25 mouse cellular contexts compared by ENCODE assay signal in the genomic region with DNA sequence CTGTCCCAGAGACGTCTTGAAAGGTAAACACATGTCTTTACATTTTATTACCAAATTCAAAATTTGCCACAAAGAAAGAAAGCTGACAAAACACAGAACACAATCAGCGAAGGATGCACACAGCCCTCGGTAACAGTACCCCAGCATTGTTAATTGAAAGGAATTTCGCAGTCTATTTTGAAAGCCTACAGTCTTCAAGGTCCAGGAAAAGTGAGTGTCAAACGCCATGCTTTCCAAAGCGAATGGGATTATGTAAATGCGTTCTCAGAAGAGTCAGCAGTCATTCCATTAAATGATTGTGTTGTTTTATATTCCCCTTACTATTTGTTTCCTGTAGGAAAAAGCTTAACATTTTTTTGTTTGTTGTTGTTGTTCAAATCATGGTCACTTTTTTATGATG.
DNase-seq lines count a peak whose midpoint lies in the region; ATAC-seq and TF ChIP-seq lines count a peak whose summit lies in the region.
"Had no signal": no experiment of that assay in that cellular context is flagged by ENCODE, and none has a peak within 500 bp of the region (broad histone marks: within the 10 kb centered on the region; RNA-seq: fewer than 3 reads in every experiment).

No protein-coding gene starts in this region.

- peak; percentile 10 for DNase-seq in embryonic facial prominence, embryonic 11.5 days (ENCODE audit: low spot score)
- no peak for DNase-seq in embryonic facial prominence, embryonic 10.5 days (ENCODE audit: low spot score)
- DNase-seq in midbrain, postnatal 0 days (ENCODE audit: low spot score), result no peak
- DNase-seq in R1 (ENCODE audit: low read depth, low spot score), result peak; percentile 16
- no peak for DNase-seq in embryo, embryonic 11 days
- DNase-seq: adrenal gland, adult 2 months; adrenal gland, postnatal 10 days; adrenal gland, postnatal 25 days; B cell, adult 2 months; cerebellum, adult 11-12 months; cerebellum, adult 2 months; cerebellum, adult 9-10 months; cerebellum, postnatal 10 days; cerebellum, postnatal 25 days; forebrain, postnatal 0 days had no signal

- no peaks in the 10 kb centered on the region for H3K36me3 ChIP-seq in embryonic facial prominence, embryonic 11.5 days (replicated peaks; ENCODE audit: control insufficient read depth, insufficient read depth, low read depth, low read length)
- no peaks in the 10 kb centered on the region for H3K36me3 ChIP-seq in embryonic facial prominence, embryonic 10.5 days (replicated peaks)
- H3K36me3 ChIP-seq in midbrain, embryonic 13.5 days, result no peaks in the 10 kb centered on the region
- H3K36me3 ChIP-seq in midbrain, postnatal 0 days (ENCODE audit: insufficient read depth, low read length), result no peaks in the 10 kb centered on the region
- no peaks in the 10 kb centered on the region for H3K36me3 ChIP-seq in midbrain, embryonic 15.5 days (replicated peaks)
- no peaks in the 10 kb centered on the region for H3K36me3 ChIP-seq in neural tube, embryonic 15.5 days
- H3K36me3 ChIP-seq: embryonic facial prominence, embryonic 12.5 days; forebrain, embryonic 15.5 days; G1E had no signal

- 25% methylated on average over 7 of the region's 7 CpGs for WGBS in embryonic facial prominence, embryonic 11.5 days
- 20% methylated on average over 7 of the region's 7 CpGs for WGBS in embryonic facial prominence, embryonic 10.5 days
- 8% methylated on average over 7 of the region's 7 CpGs for WGBS in midbrain, embryonic 13.5 days
- 10% methylated on average over 7 of the region's 7 CpGs for WGBS in midbrain, postnatal 0 days
- 6% methylated on average over 7 of the region's 7 CpGs for WGBS in midbrain, embryonic 15.5 days
- 28% methylated on average over 7 of the region's 7 CpGs for WGBS in neural tube, embryonic 15.5 days

- H3K9me3 ChIP-seq in embryonic facial prominence, embryonic 11.5 days (replicated peaks; ENCODE audit: control insufficient read depth, low read length), result no peaks in the 10 kb centered on the region
- no peaks in the 10 kb centered on the region for H3K9me3 ChIP-seq in embryonic facial prominence, embryonic 10.5 days
- H3K9me3 ChIP-seq in midbrain, embryonic 13.5 days, result no peaks in the 10 kb centered on the region
- H3K9me3 ChIP-seq in midbrain, postnatal 0 days (ENCODE audit: low read length), result no peaks in the 10 kb centered on the region
- no peaks in the 10 kb centered on the region for H3K9me3 ChIP-seq in midbrain, embryonic 15.5 days
- H3K9me3 ChIP-seq in neural tube, embryonic 15.5 days (replicated peaks), result no peaks in the 10 kb centered on the region
- H3K9me3 ChIP-seq: embryonic facial prominence, embryonic 12.5 days; forebrain, embryonic 13.5 days; forebrain, embryonic 15.5 days; G1E had no signal

- no peak overlapping the region for H3K9ac ChIP-seq in embryonic facial prominence, embryonic 11.5 days (replicated peaks; ENCODE audit: low read length)
- no peak overlapping the region for H3K9ac ChIP-seq in midbrain, embryonic 13.5 days (replicated peaks)
- no peak overlapping the region for H3K9ac ChIP-seq in midbrain, postnatal 0 days (replicated peaks; ENCODE audit: low read length, poor library complexity, severe bottlenecking)
- H3K9ac ChIP-seq in midbrain, embryonic 15.5 days, result no peak overlapping the region
- H3K9ac ChIP-seq in neural tube, embryonic 15.5 days (replicated peaks), result no peak overlapping the region
- H3K9ac ChIP-seq: embryonic facial prominence, embryonic 12.5 days; forebrain, embryonic 13.5 days; forebrain, embryonic 15.5 days; forebrain, postnatal 0 days had no signal

- no peak overlapping the region for H3K27ac ChIP-seq in embryonic facial prominence, embryonic 11.5 days (replicated peaks; ENCODE audit: low read depth, low read length)
- no peak overlapping the region for H3K27ac ChIP-seq in embryonic facial prominence, embryonic 10.5 days (replicated peaks)
- no peak overlapping the region for H3K27ac ChIP-seq in midbrain, embryonic 13.5 days
- no peak overlapping the region for H3K27ac ChIP-seq in midbrain, postnatal 0 days (ENCODE audit: low read depth, low read length)
- no peak overlapping the region for H3K27ac ChIP-seq in midbrain, embryonic 15.5 days
- no peak overlapping the region for H3K27ac ChIP-seq in neural tube, embryonic 15.5 days (replicated peaks)
- H3K27ac ChIP-seq: embryonic facial prominence, embryonic 12.5 days; forebrain, embryonic 13.5 days; forebrain, embryonic 15.5 days had no signal

- no peaks in the 10 kb centered on the region for H3K27me3 ChIP-seq in embryonic facial prominence, embryonic 11.5 days (ENCODE audit: control insufficient read depth, insufficient read depth, low read length)
- no peaks in the 10 kb centered on the region for H3K27me3 ChIP-seq in embryonic facial prominence, embryonic 10.5 days (replicated peaks; ENCODE audit: low read depth, poor library complexity, severe bottlenecking)
- H3K27me3 ChIP-seq in midbrain, embryonic 13.5 days, result no peaks in the 10 kb centered on the region
- H3K27me3 ChIP-seq in midbrain, postnatal 0 days (ENCODE audit: insufficient read depth, low read length), result no peaks in the 10 kb centered on the region
- H3K27me3 ChIP-seq in midbrain, embryonic 15.5 days (replicated peaks), result no peaks in the 10 kb centered on the region
- H3K27me3 ChIP-seq in neural tube, embryonic 15.5 days (replicated peaks), result no peaks in the 10 kb centered on the region
- H3K27me3 ChIP-seq: CH12.LX; embryonic facial prominence, embryonic 12.5 days; forebrain, embryonic 13.5 days; forebrain, embryonic 15.5 days had no signal

- no peak for TF ChIP-seq CTCF in midbrain, postnatal 0 days (IDR thresholded peaks at IDR 0.05)

- no peaks in the 10 kb centered on the region for H3K4me1 ChIP-seq in embryonic facial prominence, embryonic 11.5 days (ENCODE audit: control insufficient read depth, insufficient read depth, low read length)
- H3K4me1 ChIP-seq in embryonic facial prominence, embryonic 10.5 days, result no peaks in the 10 kb centered on the region
- H3K4me1 ChIP-seq in midbrain, embryonic 13.5 days (replicated peaks), result peaks cover 3% of the 10 kb centered on the region; the same call in 1 of the 2 replicates
- H3K4me1 ChIP-seq in midbrain, postnatal 0 days (ENCODE audit: insufficient read depth, low read length), result no peaks in the 10 kb centered on the region
- 0 out of 2 replicates have a peak, but pooled peaks cover 2% of the 10 kb centered on the region for H3K4me1 ChIP-seq in midbrain, embryonic 15.5 days
- H3K4me1 ChIP-seq in neural tube, embryonic 15.5 days, result no peaks in the 10 kb centered on the region
- H3K4me1 ChIP-seq: embryonic facial prominence, embryonic 12.5 days had no signal

- no peak overlapping the region for H3K4me3 ChIP-seq in embryonic facial prominence, embryonic 11.5 days (ENCODE audit: low read depth, low read length)
- no peak overlapping the region for H3K4me3 ChIP-seq in embryonic facial prominence, embryonic 10.5 days
- no peak overlapping the region for H3K4me3 ChIP-seq in midbrain, embryonic 13.5 days (replicated peaks)
- H3K4me3 ChIP-seq in midbrain, postnatal 0 days (ENCODE audit: low read depth, low read length), result no peak overlapping the region
- H3K4me3 ChIP-seq in midbrain, embryonic 15.5 days, result no peak overlapping the region
- no peak overlapping the region for H3K4me3 ChIP-seq in neural tube, embryonic 15.5 days (replicated peaks)
- H3K4me3 ChIP-seq: embryonic facial prominence, embryonic 12.5 days; forebrain, embryonic 13.5 days; forebrain, embryonic 15.5 days had no signal

- H3K4me2 ChIP-seq in embryonic facial prominence, embryonic 11.5 days (ENCODE audit: low read depth, low read length), result no peak overlapping the region
- peak overlapping the region; percentile 22; the same call in 1 of the 2 replicates for H3K4me2 ChIP-seq in midbrain, embryonic 13.5 days (replicated peaks)
- H3K4me2 ChIP-seq in midbrain, postnatal 0 days (ENCODE audit: low read depth, low read length, poor library complexity, severe bottlenecking), result no peak overlapping the region
- H3K4me2 ChIP-seq in midbrain, embryonic 15.5 days, result peak overlapping the region; percentile 20; the same call in 1 of the 2 replicates
- no peak overlapping the region for H3K4me2 ChIP-seq in neural tube, embryonic 15.5 days
- H3K4me2 ChIP-seq: embryonic facial prominence, embryonic 12.5 days; forebrain, embryonic 13.5 days; forebrain, embryonic 15.5 days had no signal

- no peak for ATAC-seq in embryonic facial prominence, embryonic 11.5 days (replicated peaks; ENCODE audit: insufficient number of reproducible peaks, low FRiP score, low TSS enrichment, low read depth)
- peak; percentile 53; the same call in 1 of the 2 replicates for ATAC-seq in midbrain, embryonic 13.5 days
- ATAC-seq in midbrain, postnatal 0 days (ENCODE audit: low FRiP score), result no peak
- ATAC-seq in midbrain, embryonic 15.5 days (replicated peaks), result 0 out of 2 replicates have a peak, but pooled peaks have one; percentile 37
- no peak for ATAC-seq in neural tube, embryonic 15.5 days (ENCODE audit: low FRiP score)
- ATAC-seq: CD4-positive, CD25-positive, alpha-beta regulatory T cell, adult 4 months; forebrain, embryonic 13.5 days; forebrain, embryonic 15.5 days; forebrain, postnatal 0 days; Patski had no signal

Comparison
In these comparisons a context has a peak if more than half of its experiments do, and no peak if none do; other contexts are left out.
1. ATAC-seq: peak in midbrain, embryonic 13.5 days (single experiment) and midbrain, embryonic 15.5 days (single experiment); none in embryonic facial prominence, embryonic 11.5 days (single experiment), midbrain, postnatal 0 days (single experiment) and neural tube, embryonic 15.5 days (single experiment).
2. DNase-seq: peak in embryonic facial prominence, embryonic 11.5 days (single experiment) and R1 (single experiment); none in embryonic facial prominence, embryonic 10.5 days (single experiment), midbrain, postnatal 0 days (single experiment) and embryo, embryonic 11 days (single experiment).
3. H3K4me2 ChIP-seq: peak in midbrain, embryonic 13.5 days (single experiment) and midbrain, embryonic 15.5 days (single experiment); none in embryonic facial prominence, embryonic 11.5 days (single experiment), midbrain, postnatal 0 days (single experiment) and neural tube, embryonic 15.5 days (single experiment).